Mouse (Mus musculus) embryonic facial prominence, embryonic 13.5 days (tissue): ENCODE data around the gene Rcl1. TPM values are rescaled to one million over a fixed set of nuclear protein-coding genes. Genes with fewer than 3 reads are reported as not detected.

Experiments
- ATAC-seq: fragments of 200-750 bp; cut with Nextera tagmentation; 2 replicates; pipeline ENCODE4 v1.8.0; 2017; ENCODE audit warnings: low read depth; ENCODE audit not compliant: insufficient number of reproducible peaks, insufficient read depth, low FRiP score, low TSS enrichment
- H3K27ac ChIP-seq: fragments of 300-500 bp; sonication (generic); 2 replicates; pipeline ENCODE4 v1.5.1; 2015; ENCODE audit warnings: moderate library complexity, mild to moderate bottlenecking, inconsistent platforms
- H3K27me3 ChIP-seq: fragments of 300-500 bp; sonication (generic); 2 replicates; pipeline ENCODE4 v1.6.1; 2015; ENCODE audit warnings: mild to moderate bottlenecking, inconsistent platforms
- H3K36me3 ChIP-seq: fragments of 300-500 bp; sonication (generic); 2 replicates; pipeline ENCODE4 v1.6.1; 2015; ENCODE audit warnings: mild to moderate bottlenecking, inconsistent platforms
- H3K4me1 ChIP-seq: fragments of 300-500 bp; sonication (generic); 2 replicates; pipeline ENCODE4 v1.6.1; 2015; ENCODE audit warnings: inconsistent platforms
- H3K4me2 ChIP-seq: fragments of 300-500 bp; sonication (generic); 2 replicates; pipeline ENCODE4 v1.6.1; 2015; ENCODE audit warnings: moderate library complexity, mild to moderate bottlenecking, inconsistent platforms
- H3K4me3 ChIP-seq: fragments of 300-500 bp; sonication (generic); 2 replicates; pipeline ENCODE4 v1.5.1; 2015; ENCODE audit warnings: mild to moderate bottlenecking, inconsistent platforms
- H3K9ac ChIP-seq: fragments of 300-500 bp; sonication (generic); 2 replicates; pipeline ENCODE4 v1.6.1; 2015; ENCODE audit warnings: mild to moderate bottlenecking, inconsistent platforms
- H3K9me3 ChIP-seq: fragments of 300-500 bp; sonication (generic); 2 replicates; pipeline ENCODE4 v1.6.1; 2016; ENCODE audit warnings: inconsistent platforms
- WGBS: fragments of 180-500 bp; shearing (Covaris S2); methylation state at CpG from one replicate; pipeline ENCODE4 v1.1.7; 2015; ENCODE audit warnings: mixed read lengths; 5-methylcytosine and 5-hydroxymethylcytosine counted together
- microRNA counts: library from miRNA; unstranded; fragments of <30 nt; microRNA quantifications from one replicate; lab custom pipeline; 2016
- microRNA-seq: library from miRNA; unstranded; fragments of <30 nt; microRNA quantifications from one replicate; pipeline ENCODE4, GENCODE M21; 2016
- polyA plus RNA-seq: library from polyadenylated mRNA; unstranded; fragments of >200 nt; fragmentation: Nextera tagmentation; extraction: Ambion mirVana; gene quantifications from 2 replicates; pipeline ENCODE4 v1.2.1, GENCODE M21; 2015

The Rcl1 gene
- polyA plus RNA-seq, 1 experiment from 2014 or later, result 67.0 TPM

DNA sequence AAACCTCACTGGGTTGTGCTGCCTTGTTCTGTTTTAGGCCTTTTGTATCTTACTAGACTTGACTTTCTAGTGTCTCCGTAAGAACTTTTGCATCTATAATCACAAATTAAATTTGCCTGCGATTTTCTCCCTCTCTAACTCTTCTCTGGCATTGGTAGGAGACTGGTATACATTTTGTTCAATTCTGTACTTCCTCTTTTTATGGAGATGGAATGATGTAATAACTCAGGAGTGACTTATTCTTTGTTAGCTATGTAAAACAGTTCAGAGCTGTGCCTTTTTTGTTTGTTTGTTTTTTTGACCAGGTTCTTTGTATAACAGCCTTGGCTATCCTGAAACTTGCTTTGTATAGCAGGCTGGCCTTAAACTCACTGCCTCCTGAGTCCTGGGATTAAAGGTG lies 87.7 kb downstream of the Rcl1 start:
- Histone ChIP-seq H3K9me3 (no peaks in the 10 kb centered on the region), H3K4me1 (no peaks in the 10 kb centered on the region), H3K9ac (no peak overlapping the region), H3K4me3 (no peak overlapping the region), H3K27ac (no peak overlapping the region), H3K4me2 (no peak overlapping the region), H3K27me3 (no peaks in the 10 kb centered on the region), H3K36me3 (no peaks in the 10 kb centered on the region)
- ATAC-seq, result no peak
- WGBS, result 76% methylated on average over 2 of the region's 2 CpGs

MicroRNA genes within 50 kb of the gene (microRNA counts, 519-probe panel; counts per million panel counts)
- 3,018 counts per million, percentile 70 among the panel's probes with 10 or more counts for microRNA mmu-miR-101b (lab: Ali Mortazavi, UCI)

Small RNA genes lying within 50 kb of the gene (microRNA-seq; reads per million reads assigned to microRNA genes)
- 2,564 reads per million, percentile 85 among the genes with 10 or more reads in this experiment for gene Mir101b

Other genes starting within 250 kb of the Rcl1 start
- gene Plpp6, start 137.4 kb upstream of the Rcl1 start, polyA plus RNA-seq, result 6.4 and 6.8 TPM in 2 replicates
- 0.30 and 0.77 TPM in 2 replicates for gene 4430402I18Rik, start 133.6 kb upstream of the Rcl1 start, polyA plus RNA-seq
- gene Cdc37l1, start 111.0 kb upstream of the Rcl1 start, polyA plus RNA-seq, result 45.4 and 47.6 TPM in 2 replicates
- gene Ak3, start 53.4 kb upstream of the Rcl1 start, polyA plus RNA-seq, result 68.8 and 72.8 TPM in 2 replicates
- 11.0 and 13.3 TPM in 2 replicates for gene Jak2, start 150.5 kb downstream of the Rcl1 start, polyA plus RNA-seq
- gene Insl6, start 224.0 kb downstream of the Rcl1 start, polyA plus RNA-seq, result 6.6 and 7.9 TPM in 2 replicates
- not detected in 2 replicates for gene Rln1, start 233.3 kb downstream of the Rcl1 start, polyA plus RNA-seq